Mouse (Mus musculus): Measurements from ENCODE around the gene Nedd9. TPM values are rescaled to one million over a fixed set of nuclear protein-coding genes. Genes with fewer than 3 reads are reported as not detected.

Nedd9 gene
- polyA plus RNA-seq, 1 experiment: 16.9 TPM

- no peak overlapping the region for H3K4me3 ChIP-seq (ENCODE audit: insufficient read depth, low read length)
- no peak overlapping the region for H3K27ac ChIP-seq (ENCODE audit: insufficient read depth, low read depth, low read length)
- TF ChIP-seq CTCF (IDR thresholded peaks at IDR 0.05; ENCODE audit: low read depth, low read length): no peak
- H3K4me1 ChIP-seq (ENCODE audit: control insufficient read depth, insufficient read depth, low read length): peaks cover 12% of the 10 kb centered on the region
Observed at GRCm38 (mm10) chr13:41341422-41341821, 145.7 kb downstream of the Nedd9 start.

GRCm38 (mm10) chr13:41339653-41340351 lies 147.4 kb downstream of the Nedd9 start:
- H3K4me3 ChIP-seq (ENCODE audit: insufficient read depth, low read length): no peak overlapping the region
- H3K27ac ChIP-seq (ENCODE audit: insufficient read depth, low read depth, low read length): no peak overlapping the region
- no peak for TF ChIP-seq CTCF (IDR thresholded peaks at IDR 0.05; ENCODE audit: low read depth, low read length)
- TF ChIP-seq POLR2A (IDR thresholded peaks at IDR 0.05; ENCODE audit: borderline replicate concordance, low read depth, low read length): no peak
- H3K4me1 ChIP-seq (ENCODE audit: control insufficient read depth, insufficient read depth, low read length): peaks cover 3% of the 10 kb centered on the region; the same call in 1 of the 2 replicates

- no peak for TF ChIP-seq POLR2A (IDR thresholded peaks at IDR 0.05; ENCODE audit: borderline replicate concordance, low read depth, low read length)
- TF ChIP-seq CTCF (IDR thresholded peaks at IDR 0.05; ENCODE audit: low read depth, low read length): no peak
- H3K4me3 ChIP-seq (ENCODE audit: insufficient read depth, low read length): no peak overlapping the region
- peaks cover 3% of the 10 kb centered on the region; the same call in 1 of the 2 replicates for H3K4me1 ChIP-seq (ENCODE audit: control insufficient read depth, insufficient read depth, low read length)
- H3K27ac ChIP-seq (ENCODE audit: insufficient read depth, low read depth, low read length): no peak overlapping the region
Observed at GRCm38 (mm10) chr13:41339195-41339594, 148.0 kb downstream of the Nedd9 start.

GRCm38 (mm10) chr13:41337407-41337806 lies 149.8 kb downstream of the Nedd9 start:
- no peak overlapping the region for H3K4me3 ChIP-seq (ENCODE audit: insufficient read depth, low read length)
- TF ChIP-seq POLR2A (IDR thresholded peaks at IDR 0.05; ENCODE audit: borderline replicate concordance, low read depth, low read length) (no peak), CTCF (IDR thresholded peaks at IDR 0.05; ENCODE audit: low read depth, low read length) (no peak)
- H3K27ac ChIP-seq (ENCODE audit: insufficient read depth, low read depth, low read length): no peak overlapping the region
- H3K4me1 ChIP-seq (ENCODE audit: control insufficient read depth, insufficient read depth, low read length): no peaks in the 10 kb centered on the region

- H3K4me3 ChIP-seq (ENCODE audit: insufficient read depth, low read length): no peak overlapping the region
- no peak overlapping the region for H3K27ac ChIP-seq (ENCODE audit: insufficient read depth, low read depth, low read length)
- TF ChIP-seq CTCF (IDR thresholded peaks at IDR 0.05; ENCODE audit: low read depth, low read length) (no peak), POLR2A (IDR thresholded peaks at IDR 0.05; ENCODE audit: borderline replicate concordance, low read depth, low read length) (no peak)
- H3K4me1 ChIP-seq (ENCODE audit: control insufficient read depth, insufficient read depth, low read length): peaks cover 6% of the 10 kb centered on the region
Observed at GRCm38 (mm10) chr13:41336260-41336659, 150.9 kb downstream of the Nedd9 start.

- TF ChIP-seq CTCF (IDR thresholded peaks at IDR 0.05; ENCODE audit: low read depth, low read length) (no peak), POLR2A (IDR thresholded peaks at IDR 0.05; ENCODE audit: borderline replicate concordance, low read depth, low read length) (no peak)
- no peak overlapping the region for H3K27ac ChIP-seq (ENCODE audit: insufficient read depth, low read depth, low read length)
- H3K4me3 ChIP-seq (ENCODE audit: insufficient read depth, low read length): no peak overlapping the region
- H3K4me1 ChIP-seq (ENCODE audit: control insufficient read depth, insufficient read depth, low read length): peaks cover 11% of the 10 kb centered on the region
Observed at GRCm38 (mm10) chr13:41335767-41336166, 151.4 kb downstream of the Nedd9 start.

- Histone ChIP-seq H3K27ac (ENCODE audit: insufficient read depth, low read depth, low read length) (no peak overlapping the region), H3K4me3 (ENCODE audit: insufficient read depth, low read length) (no peak overlapping the region), H3K4me1 (ENCODE audit: control insufficient read depth, insufficient read depth, low read length) (peaks cover 13% of the 10 kb centered on the region)
- TF ChIP-seq POLR2A (IDR thresholded peaks at IDR 0.05; ENCODE audit: borderline replicate concordance, low read depth, low read length) (no peak), CTCF (IDR thresholded peaks at IDR 0.05; ENCODE audit: low read depth, low read length) (no peak)
Observed at GRCm38 (mm10) chr13:41334641-41335000, 152.5 kb downstream of the Nedd9 start.

GRCm38 (mm10) chr13:41333889-41334640 lies 153.1 kb downstream of the Nedd9 start:
- no peak for TF ChIP-seq POLR2A (IDR thresholded peaks at IDR 0.05; ENCODE audit: borderline replicate concordance, low read depth, low read length)
- TF ChIP-seq CTCF (IDR thresholded peaks at IDR 0.05; ENCODE audit: low read depth, low read length): no peak
- Histone ChIP-seq H3K27ac (ENCODE audit: insufficient read depth, low read depth, low read length) (no peak overlapping the region), H3K4me1 (ENCODE audit: control insufficient read depth, insufficient read depth, low read length) (peaks cover 13% of the 10 kb centered on the region), H3K4me3 (ENCODE audit: insufficient read depth, low read length) (no peak overlapping the region)

GRCm38 (mm10) chr13:41331671-41332340 lies 155.4 kb downstream of the Nedd9 start:
- Histone ChIP-seq H3K4me1 (ENCODE audit: control insufficient read depth, insufficient read depth, low read length) (peaks cover 16% of the 10 kb centered on the region), H3K4me3 (ENCODE audit: insufficient read depth, low read length) (no peak overlapping the region), H3K27ac (ENCODE audit: insufficient read depth, low read depth, low read length) (no peak overlapping the region)
- TF ChIP-seq CTCF (IDR thresholded peaks at IDR 0.05; ENCODE audit: low read depth, low read length) (no peak), POLR2A (IDR thresholded peaks at IDR 0.05; ENCODE audit: borderline replicate concordance, low read depth, low read length) (no peak)

Data from bone marrow macrophage, adult 2 months (primary cell).